Mouse (Mus musculus) myocyte (in vitro differentiated cells): ENCODE results near the gene Gpi1. TPM values are rescaled to one million over a fixed set of nuclear protein-coding genes. Genes with fewer than 3 reads are reported as not detected.
"Not testable (repeated sequence)": the region's sequence is repeated elsewhere in the genome, so short reads cannot be mapped to it uniquely, and the experiment has no call there.

Experiments
- H3K27me3 ChIP-seq: one replicate; pipeline ENCODE4 v1.6.1; 2011; ENCODE audit not compliant: control insufficient read depth, insufficient read depth, insufficient read length
- H3K36me3 ChIP-seq: one replicate; pipeline ENCODE4 v1.6.1; 2011; ENCODE audit not compliant: control insufficient read depth, insufficient read depth
- H3K4me2 ChIP-seq: one replicate; pipeline ENCODE4 v1.6.1; 2011; ENCODE audit warnings: low read depth, control low read depth
- H3K4me3 ChIP-seq: one replicate; pipeline ENCODE4 v1.5.1; 2011; ENCODE audit warnings: mild to moderate bottlenecking, control low read depth, moderate library complexity
- H3K79me2 ChIP-seq: one replicate; pipeline ENCODE4 v1.6.1; 2011; ENCODE audit not compliant: control insufficient read depth, insufficient read depth
- H3ac ChIP-seq: one replicate; pipeline ENCODE4 v1.6.1; 2011; ENCODE audit not compliant: control insufficient read depth, insufficient read length
- CEBPB ChIP-seq: IDR thresholded peaks from 2 replicates; pipeline ENCODE4 v1.6.1; 2011; ENCODE audit warnings: mild to moderate bottlenecking, moderate library complexity; ENCODE audit not compliant: poor library complexity, insufficient read depth, severe bottlenecking
- E2F4 ChIP-seq: IDR thresholded peaks from one replicate; pipeline ENCODE4 v1.6.1; 2011; ENCODE audit warnings: mild to moderate bottlenecking, control low read depth, moderate library complexity; ENCODE audit not compliant: insufficient read depth
- MAX ChIP-seq: IDR thresholded peaks from one replicate; pipeline ENCODE4 v1.6.1; 2011; ENCODE audit warnings: low read depth, mild to moderate bottlenecking, control low read depth
- MYOD1 ChIP-seq, 3 experiments: IDR thresholded peaks; one replicate each; pipeline ENCODE4 v1.6.1; 2011; ENCODE audit warnings: control low read depth in 2 of 3, low read depth in 2 of 3, mild to moderate bottlenecking in 2 of 3, moderate library complexity in 1 of 3; ENCODE audit not compliant: insufficient read length in 2 of 3, control insufficient read depth in 1 of 3
- MYOG ChIP-seq, 3 experiments: IDR thresholded peaks; one replicate each; pipeline ENCODE4 v1.6.1; 2011; ENCODE audit warnings: control low read depth in 2 of 3, low read depth in 2 of 3, mild to moderate bottlenecking in 2 of 3; ENCODE audit not compliant: insufficient read length in 2 of 3, control insufficient read depth in 1 of 3, insufficient read depth in 1 of 3
- POLR2A ChIP-seq: IDR thresholded peaks from one replicate; pipeline ENCODE4 v1.6.1; 2011; ENCODE audit warnings: low read depth, mild to moderate bottlenecking, control low read depth, moderate library complexity; ENCODE audit not compliant: insufficient read length
- POLR2AphosphoS2 ChIP-seq: IDR thresholded peaks from one replicate; pipeline ENCODE4 v1.6.1; 2011; ENCODE audit warnings: low read depth, control low read depth; ENCODE audit not compliant: insufficient read length
- REST ChIP-seq: IDR thresholded peaks from one replicate; pipeline ENCODE4 v1.6.1; 2011; ENCODE audit warnings: mild to moderate bottlenecking, control low read depth, moderate library complexity; ENCODE audit not compliant: insufficient read depth, insufficient read length
- SRF ChIP-seq: IDR thresholded peaks from one replicate; pipeline ENCODE4 v1.6.1; 2011; ENCODE audit warnings: low read depth; ENCODE audit not compliant: control insufficient read depth, insufficient read length
- TCF12 ChIP-seq: IDR thresholded peaks from one replicate; pipeline ENCODE4 v1.6.1; 2011; ENCODE audit warnings: mild to moderate bottlenecking, control low read depth; ENCODE audit not compliant: poor library complexity, insufficient read depth, severe bottlenecking
- TCF3 ChIP-seq: IDR thresholded peaks from one replicate; pipeline ENCODE4 v1.6.1; 2011; ENCODE audit warnings: low read depth, control low read depth; ENCODE audit not compliant: insufficient read length
- USF1 ChIP-seq: IDR thresholded peaks from one replicate; pipeline ENCODE4 v1.6.1; 2011; ENCODE audit warnings: low read depth, mild to moderate bottlenecking, control low read depth, moderate library complexity
- polyA plus RNA-seq: library from polyadenylated mRNA; unstranded; fragments of >200 nt; fragmentation: generic; extraction: Trizol; gene quantifications from one replicate; pipeline ENCODE4 v1.2.1, GENCODE M21; 2012; ENCODE audit warnings: missing spikeins

Gpi1 gene
- polyA plus RNA-seq, 1 experiment, result 671 TPM

DNA sequence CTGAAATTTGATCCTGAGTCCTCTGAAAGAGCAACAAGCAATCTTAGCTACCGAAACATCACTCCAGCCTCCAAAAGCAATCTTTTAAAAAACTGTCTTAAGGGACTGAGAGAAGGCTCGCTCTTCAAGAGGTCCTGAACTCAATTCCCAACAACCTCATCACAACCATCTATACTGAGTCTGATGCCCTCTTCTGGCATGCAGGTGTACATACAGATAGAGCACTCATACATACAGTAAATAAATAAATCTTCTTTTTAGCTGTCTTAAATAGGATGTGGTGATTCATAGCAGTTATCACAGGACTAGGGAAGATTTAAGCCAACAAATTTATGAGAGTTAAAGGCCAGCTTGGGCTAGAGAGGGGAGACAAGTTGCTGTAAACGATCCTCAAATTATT lies 34.5 kb downstream of the Gpi1 start:
- TF ChIP-seq SRF, result no peak
- Histone ChIP-seq H3K4me2 (peak overlapping the region; percentile 88), H3ac (peak overlapping the region; percentile 49), H3K27me3 (no peaks in the 10 kb centered on the region), H3K36me3 (no peaks in the 10 kb centered on the region), H3K4me3 (peak overlapping the region; percentile 59), H3K79me2 (no peaks in the 10 kb centered on the region)

DNA sequence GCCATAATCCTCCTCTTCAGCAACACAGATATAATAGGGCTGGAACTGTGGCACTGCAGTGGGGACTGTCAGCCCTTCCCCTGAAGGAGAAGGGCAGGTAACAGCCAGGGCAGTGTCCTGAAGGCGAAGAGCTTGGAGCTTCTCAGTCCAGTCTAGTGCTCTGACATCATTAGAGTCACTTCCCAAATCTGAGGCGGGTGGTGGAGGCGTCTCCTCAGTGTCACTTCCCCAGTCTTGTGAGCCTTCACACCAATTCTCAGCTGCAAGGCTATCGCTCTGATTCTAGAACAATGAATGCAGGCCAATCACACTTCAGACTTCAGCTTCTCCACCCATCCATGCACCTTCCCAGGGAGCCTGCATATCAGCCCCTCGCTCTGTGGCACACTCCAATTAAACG lies 37.3 kb downstream of the Gpi1 start:
- no peak overlapping the region for H3K4me2 ChIP-seq
- H3ac ChIP-seq, result no peak overlapping the region
- H3K36me3 ChIP-seq, result peaks cover 5% of the 10 kb centered on the region
- TF ChIP-seq POLR2AphosphoS2 (no peak), CEBPB (no peak), SRF (no peak), E2F4 (no peak), POLR2A (no peak), TCF12 (no peak), REST (no peak), MYOD1 (IDR thresholded peaks at IDR 0.05; ENCODE audit: control insufficient read depth in 1 of 3, insufficient read length in 2 of 3, low read depth in 2 of 3) (no peak), MAX (no peak), TCF3 (no peak), USF1 (no peak), MYOG (IDR thresholded peaks at IDR 0.05; ENCODE audit: control insufficient read depth in 1 of 3, insufficient read depth in 1 of 3, insufficient read length in 2 of 3, low read depth in 2 of 3) (no peak)
- no peaks in the 10 kb centered on the region for H3K27me3 ChIP-seq
- no peaks in the 10 kb centered on the region for H3K79me2 ChIP-seq
- H3K4me3 ChIP-seq, result no peak overlapping the region

DNA sequence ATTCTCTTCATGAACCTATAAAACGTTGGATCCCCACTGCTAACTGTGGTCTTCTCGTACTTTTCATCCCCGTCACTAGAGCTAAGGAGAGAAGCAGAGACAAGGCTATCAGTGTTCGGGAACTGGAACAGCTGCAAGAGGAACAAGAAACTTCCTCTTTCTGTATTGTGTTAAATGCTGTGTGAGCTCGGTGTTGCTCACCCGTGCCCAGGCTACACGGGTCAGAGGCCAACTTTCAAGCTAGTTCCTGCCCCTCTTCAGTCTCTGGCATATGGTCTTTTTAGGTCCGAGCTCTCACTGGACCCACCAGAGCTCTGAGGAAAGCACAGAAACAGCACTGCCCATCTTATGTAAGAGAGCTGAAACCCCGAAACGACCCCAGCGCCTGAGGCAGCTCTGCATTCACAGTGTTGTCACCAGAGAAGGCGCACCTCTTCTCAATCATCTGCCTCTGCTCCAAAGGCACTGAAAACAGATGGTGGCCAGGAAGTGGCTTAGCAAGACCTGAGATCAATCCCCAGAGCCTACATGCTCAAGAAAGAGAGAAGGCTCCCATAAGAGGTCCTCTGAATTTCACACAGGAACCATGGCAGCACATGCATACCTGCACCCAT lies 40.7 kb downstream of the Gpi1 start:
- TF ChIP-seq TCF12, result no peak
- TF ChIP-seq POLR2AphosphoS2, result no peak
- no peak for TF ChIP-seq USF1
- TF ChIP-seq MAX, result no peak
- TF ChIP-seq SRF, result no peak
- TF ChIP-seq TCF3, result no peak
- no peak for TF ChIP-seq E2F4
- TF ChIP-seq MYOG (IDR thresholded peaks at IDR 0.05; ENCODE audit: control insufficient read depth in 1 of 3, insufficient read depth in 1 of 3, insufficient read length in 2 of 3, low read depth in 2 of 3), result no peak
- no peak for TF ChIP-seq POLR2A
- TF ChIP-seq CEBPB, result no peak
- no peak for TF ChIP-seq REST
- no peak for TF ChIP-seq MYOD1 (IDR thresholded peaks at IDR 0.05; ENCODE audit: control insufficient read depth in 1 of 3, insufficient read length in 2 of 3, low read depth in 2 of 3)
- no peaks in the 10 kb centered on the region for H3K27me3 ChIP-seq
- no peak overlapping the region for H3K4me2 ChIP-seq
- no peaks in the 10 kb centered on the region for H3K79me2 ChIP-seq
- H3ac ChIP-seq, result no peak overlapping the region
- peaks cover 24% of the 10 kb centered on the region for H3K36me3 ChIP-seq
- H3K4me3 ChIP-seq, result no peak overlapping the region

DNA sequence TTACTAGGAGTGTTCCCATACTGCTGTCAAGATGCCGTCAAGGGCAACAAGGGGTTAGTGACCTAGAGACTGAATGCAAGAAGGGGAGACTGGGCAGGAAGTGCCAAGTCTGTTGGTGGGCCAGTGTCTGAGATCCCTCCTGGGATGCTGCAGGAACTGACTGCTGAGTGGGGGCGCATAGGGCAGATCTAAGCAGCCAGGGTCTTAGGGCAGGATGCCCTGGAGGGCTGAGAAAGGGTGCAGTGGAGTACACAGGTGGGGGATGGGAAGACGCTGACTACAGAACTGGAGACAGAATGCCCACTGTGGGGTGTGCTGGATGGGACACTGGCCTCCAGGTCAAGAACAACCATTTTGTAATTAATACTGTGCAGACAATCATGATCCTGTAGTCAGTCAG lies 46.3 kb downstream of the Gpi1 start:
- H3K4me3 ChIP-seq, result no peak overlapping the region
- H3K4me2 ChIP-seq, result no peak overlapping the region
- H3K79me2 ChIP-seq, result no peaks in the 10 kb centered on the region
- peaks cover 24% of the 10 kb centered on the region for H3K36me3 ChIP-seq
- TF ChIP-seq MAX, result no peak
- TF ChIP-seq POLR2A, result no peak
- no peak for TF ChIP-seq CEBPB
- no peak for TF ChIP-seq REST
- no peaks in the 10 kb centered on the region for H3K27me3 ChIP-seq
- no peak overlapping the region for H3ac ChIP-seq

DNA sequence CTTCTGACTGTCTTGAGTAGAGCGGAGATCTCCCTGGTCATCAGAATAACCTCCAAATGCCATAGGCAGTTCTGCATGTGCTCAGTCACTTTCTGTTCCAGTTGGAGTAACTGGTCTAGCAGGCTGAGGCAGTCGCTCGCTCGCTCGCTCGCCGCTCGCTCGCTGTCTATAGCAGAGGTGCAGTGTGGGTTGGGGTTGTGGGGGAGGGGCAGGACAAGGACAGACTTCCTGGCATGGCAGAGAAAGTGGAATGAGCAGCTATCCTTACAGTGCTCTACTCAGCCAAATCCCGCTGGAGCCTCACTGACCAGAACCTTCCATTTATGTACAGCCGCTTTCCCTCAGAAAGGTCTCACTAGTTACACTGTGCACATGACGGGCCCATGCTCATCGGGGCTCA lies 46.8 kb downstream of the Gpi1 start:
- no peaks in the 10 kb centered on the region for H3K79me2 ChIP-seq
- peaks cover 24% of the 10 kb centered on the region for H3K36me3 ChIP-seq
- no peak overlapping the region for H3ac ChIP-seq
- no peak overlapping the region for H3K4me2 ChIP-seq
- no peaks in the 10 kb centered on the region for H3K27me3 ChIP-seq
- no peak overlapping the region for H3K4me3 ChIP-seq
- TF ChIP-seq SRF (no peak), POLR2A (no peak), POLR2AphosphoS2 (no peak), TCF3 (no peak), MYOG (IDR thresholded peaks at IDR 0.05; ENCODE audit: control insufficient read depth in 1 of 3, insufficient read depth in 1 of 3, insufficient read length in 2 of 3, low read depth in 2 of 3) (no peak)

DNA sequence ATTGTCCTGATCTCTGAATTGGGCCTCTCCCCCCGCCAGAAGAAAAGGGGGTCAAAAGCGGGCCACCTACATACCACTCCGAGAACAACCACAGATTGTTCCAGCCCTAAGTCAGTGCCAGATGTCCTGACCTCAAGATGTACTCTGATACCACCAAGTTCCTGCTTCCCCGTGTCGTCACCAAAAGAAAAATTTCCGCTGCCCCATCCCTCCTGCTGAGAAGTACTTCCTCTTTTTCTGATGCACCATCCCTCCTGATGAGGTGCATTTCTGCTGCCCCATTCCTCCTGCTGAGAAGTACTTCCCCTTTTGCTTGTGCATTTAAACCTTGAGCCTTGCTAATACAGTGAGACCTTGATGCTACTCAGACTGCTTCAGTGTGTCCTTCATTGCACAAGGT lies 53.9 kb downstream of the Gpi1 start:
- not testable (repeated sequence) for H3K79me2 ChIP-seq

More for the DNA sequence above, 53.9 kb downstream of the Gpi1 start:
- not testable (repeated sequence) for H3K36me3 ChIP-seq, H3K27me3 ChIP-seq, H3K4me3 ChIP-seq, H3K4me2 ChIP-seq, H3ac ChIP-seq
